Mouse (Mus musculus): ENCODE results near the gene Rpp38.

Gene Rpp38

DNA sequence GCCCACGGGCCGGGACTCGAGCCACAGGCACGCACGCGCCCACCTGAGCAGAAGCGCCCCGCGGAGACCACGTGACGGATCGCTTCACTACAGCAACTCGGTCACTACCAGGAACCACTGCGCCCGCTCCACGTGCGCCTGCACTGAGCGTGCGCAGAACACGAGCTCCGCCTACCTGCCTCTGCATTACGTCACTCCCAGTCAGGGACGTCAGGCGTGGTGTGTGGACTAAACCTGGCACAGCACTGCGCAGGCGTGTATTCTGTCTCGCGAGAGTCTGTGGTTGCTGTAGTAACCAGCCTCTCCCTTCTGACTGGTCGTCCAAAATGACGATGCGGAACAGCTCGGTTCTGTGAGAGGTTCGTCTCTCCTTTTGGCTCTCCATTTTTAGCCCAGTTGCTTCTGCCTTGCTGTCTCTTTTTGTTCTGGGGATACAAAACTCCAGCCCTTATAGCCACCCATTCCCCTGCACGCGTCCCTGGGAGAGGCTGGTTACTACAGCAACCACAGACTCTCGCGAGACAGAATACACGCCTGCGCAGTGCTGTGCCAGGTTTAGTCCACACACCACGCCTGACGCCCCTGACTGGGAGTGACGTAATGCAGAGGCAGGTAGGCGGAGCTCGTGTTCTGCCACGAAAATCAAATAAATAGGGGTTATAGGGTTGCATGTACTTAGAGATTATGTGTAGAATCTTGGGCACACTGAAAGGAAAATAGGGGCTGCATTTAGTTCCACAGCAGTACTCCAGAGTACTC lies at the start of gene Rpp38:
Gene Rpp38 (minus strand): TSS at position 160 of the 759 bp plus-strand sequence.
- DNase-seq (ENCODE audit: low read depth in 2 of 2, low spot score in 2 of 2), result peak; percentile 98 to 99

DNA sequence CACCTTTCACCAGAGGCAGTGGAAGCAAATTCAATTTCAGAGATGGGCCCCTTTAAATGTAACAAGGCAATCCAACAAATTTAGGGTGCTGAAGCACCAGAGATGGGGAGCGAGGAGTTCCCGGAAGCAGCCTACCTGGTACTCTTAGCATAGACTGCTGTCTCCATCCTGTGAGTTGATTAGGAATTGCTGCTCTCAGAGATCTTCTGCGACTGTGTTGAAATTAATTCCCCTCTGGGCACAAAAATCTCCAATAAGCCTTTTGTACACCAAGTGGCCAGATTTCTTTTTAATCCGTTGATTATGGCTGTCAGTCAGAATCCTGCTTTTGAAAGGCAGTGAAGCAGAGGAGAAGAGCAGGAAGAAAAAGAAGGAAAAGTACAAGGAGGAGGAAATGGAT lies 32.7 kb upstream of the Rpp38 start:
- no peak for DNase-seq (ENCODE audit: low read depth in 2 of 2, low spot score in 2 of 2)

DNA sequence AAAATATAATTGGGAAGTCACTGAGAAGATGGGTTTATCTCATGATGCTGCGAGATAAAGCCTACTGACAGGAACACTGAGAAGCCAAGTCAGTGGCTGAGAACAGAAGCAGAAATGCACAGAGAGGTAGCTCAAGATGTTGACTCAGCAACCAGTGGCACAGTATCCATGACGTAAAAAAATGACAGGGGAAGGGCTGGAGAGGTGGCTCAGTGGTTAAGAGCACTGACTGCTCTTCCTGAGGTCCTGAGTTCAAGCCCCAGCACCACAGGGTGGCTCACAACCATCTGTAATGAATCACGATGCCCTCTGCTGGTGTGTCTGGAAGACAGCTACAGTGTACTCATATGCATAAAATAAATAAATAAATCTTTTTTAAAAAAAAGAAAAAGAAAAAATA lies 28.6 kb upstream of the Rpp38 start:
- no peak for DNase-seq (ENCODE audit: low read depth in 2 of 2, low spot score in 2 of 2)

DNA sequence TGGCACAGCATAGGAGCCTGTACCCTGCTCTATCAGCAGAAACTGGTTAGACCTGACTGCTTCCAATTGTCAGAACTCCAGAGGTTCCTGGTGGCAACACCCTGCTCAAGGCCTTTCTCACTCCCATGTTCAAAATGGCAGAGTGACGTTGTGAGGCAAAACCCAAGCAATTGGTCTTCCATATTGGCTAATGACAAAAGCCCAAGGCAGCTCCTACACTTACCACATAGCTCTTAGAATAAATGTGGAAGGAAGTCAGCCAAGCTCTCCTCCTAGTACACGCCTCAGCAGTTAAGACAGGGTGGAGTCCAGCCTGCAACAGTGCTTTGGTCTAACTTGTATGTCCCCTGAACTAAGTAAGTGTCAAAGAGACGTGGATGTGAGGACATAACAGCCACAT lies 25.4 kb upstream of the Rpp38 start:
- DNase-seq (ENCODE audit: low read depth in 2 of 2, low spot score in 2 of 2), result no peak

DNA sequence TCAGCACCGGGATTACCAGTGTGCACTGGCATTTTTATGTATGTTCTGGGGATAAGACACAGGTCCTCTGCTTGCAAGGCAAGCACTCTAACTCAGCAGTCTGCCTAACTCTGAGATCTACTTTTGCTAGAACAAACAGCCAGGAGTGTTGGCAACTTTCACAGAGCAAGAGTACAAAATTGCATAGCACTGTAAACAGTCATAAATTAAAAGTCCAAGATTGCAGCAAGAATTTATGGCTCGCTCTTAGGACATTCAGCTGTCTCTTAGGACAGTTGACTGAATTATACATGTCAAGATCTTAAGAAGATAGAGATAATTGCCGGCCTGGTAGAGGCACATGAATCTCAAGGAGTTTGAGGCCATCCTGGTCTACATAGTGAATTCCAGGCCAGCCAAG lies 23.9 kb upstream of the Rpp38 start:
- no peak for DNase-seq (ENCODE audit: low read depth in 2 of 2, low spot score in 2 of 2)

DNA sequence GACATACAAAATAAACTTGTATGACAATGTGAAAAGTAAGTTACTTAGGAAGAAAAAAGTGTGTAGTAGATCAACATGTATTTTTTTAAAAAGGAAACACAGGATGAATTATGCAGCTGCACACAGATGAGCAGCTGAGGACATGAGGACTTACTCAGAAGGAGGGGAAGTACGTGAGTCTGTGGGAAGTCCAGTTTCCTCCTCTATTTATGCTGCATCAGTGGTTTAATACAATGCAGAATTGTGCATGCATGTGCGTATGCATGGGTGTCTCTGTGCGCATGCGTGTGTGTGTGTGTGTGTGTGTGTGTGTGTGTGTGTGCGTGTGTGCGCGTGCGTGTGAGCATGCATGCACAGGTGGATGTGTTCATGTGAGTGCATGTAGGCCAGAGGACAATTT lies 23.4 kb upstream of the Rpp38 start:
- DNase-seq (ENCODE audit: low read depth in 2 of 2, low spot score in 2 of 2), result no peak

DNA sequence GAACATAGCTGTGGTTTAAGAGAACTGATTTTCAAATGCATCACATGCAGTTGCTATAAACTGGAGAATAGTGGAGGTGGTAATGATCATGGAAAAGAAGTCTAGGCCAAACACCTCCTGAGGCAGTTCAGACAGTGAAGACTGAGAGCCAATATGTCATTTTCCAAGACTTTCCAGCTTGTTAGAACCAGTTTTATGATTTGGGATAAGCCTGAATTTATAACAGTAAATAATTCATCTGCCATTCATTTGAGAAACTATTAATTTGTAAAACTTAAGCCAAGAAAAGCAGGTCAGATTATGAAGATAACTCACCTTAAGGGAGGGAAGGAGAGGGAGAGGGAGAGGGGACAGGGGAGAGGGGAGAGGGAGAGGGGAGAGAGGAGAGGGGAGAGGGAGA lies 20.7 kb upstream of the Rpp38 start:
- DNase-seq (ENCODE audit: low read depth in 2 of 2, low spot score in 2 of 2), result no peak

DNA sequence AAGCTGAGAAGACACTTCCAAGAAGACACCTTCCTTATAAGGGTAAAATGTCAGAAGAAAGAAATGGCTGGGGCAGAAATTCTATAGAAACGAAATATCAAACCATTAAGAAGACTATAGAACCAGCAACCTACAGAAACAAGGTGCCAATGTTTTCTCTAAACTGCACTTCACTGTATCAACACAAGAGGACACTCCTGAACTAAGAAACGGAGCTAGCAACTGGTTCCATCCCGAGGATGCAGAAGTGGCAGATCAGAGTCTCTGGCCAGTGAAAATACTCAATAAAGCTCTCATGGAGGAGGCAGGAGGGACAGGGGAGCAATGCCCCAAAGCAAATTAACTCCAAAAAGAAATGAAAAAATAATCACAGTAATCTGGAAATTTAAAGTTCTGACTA lies 16.5 kb upstream of the Rpp38 start:
- peak in 1 of 2 experiments; percentile 8 for DNase-seq (ENCODE audit: low read depth in 2 of 2, low spot score in 2 of 2)

DNA sequence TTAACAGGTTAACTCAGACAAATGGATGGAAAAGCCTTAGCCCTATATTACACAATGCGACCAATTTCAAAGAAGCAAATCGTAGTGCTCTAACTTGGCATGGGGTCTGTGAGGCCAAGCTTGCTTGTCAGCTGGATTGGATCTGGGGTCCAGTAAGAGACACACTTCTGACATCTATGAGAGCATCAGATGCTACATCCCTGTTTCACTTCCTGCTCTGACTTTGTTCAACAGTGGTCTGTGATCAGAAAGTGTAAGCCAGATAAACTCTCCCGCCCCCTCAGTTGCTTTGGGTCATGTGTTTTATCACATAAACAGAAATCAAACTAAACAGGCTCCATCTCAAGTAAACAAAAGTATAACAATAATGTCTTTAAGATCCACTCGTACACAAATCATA lies 16.0 kb upstream of the Rpp38 start:
- no peak for DNase-seq (ENCODE audit: low read depth in 2 of 2, low spot score in 2 of 2)

DNA sequence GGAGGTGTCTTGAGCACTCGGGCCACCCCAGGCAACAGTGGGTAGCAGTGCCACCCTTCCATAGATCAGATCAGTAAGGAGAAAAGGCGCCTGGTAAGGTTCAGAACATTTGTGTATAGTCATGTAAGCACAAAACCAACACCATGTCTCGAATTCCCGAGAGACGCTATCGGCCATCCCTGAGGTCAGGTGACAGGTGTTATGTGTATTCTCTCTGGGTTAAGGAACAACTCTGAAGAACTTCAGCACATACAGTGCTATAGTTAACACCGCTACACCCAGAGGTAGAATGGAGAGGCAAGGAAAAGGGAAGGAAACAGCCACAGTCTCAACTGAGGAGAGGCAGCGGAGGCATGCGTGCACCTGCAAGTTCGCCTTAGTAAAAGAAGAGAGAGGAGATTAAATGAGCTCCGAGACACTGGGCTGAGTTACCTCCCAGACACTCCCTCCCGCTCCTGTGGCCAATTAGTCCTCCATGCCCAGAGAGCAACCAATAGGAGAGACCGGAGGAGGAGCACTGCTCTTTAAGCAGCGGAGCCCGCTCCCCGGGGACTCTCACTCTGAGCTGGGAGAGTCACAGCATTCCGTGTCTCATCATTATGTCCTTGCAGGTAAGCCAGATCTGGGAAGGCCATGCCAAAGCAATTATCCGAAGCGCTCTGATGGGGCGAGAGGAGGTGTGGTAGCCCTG lies 3.3 kb upstream of the Rpp38 start, which contains the start of gene Acbd7:
Gene Acbd7 (plus strand): TSS at position 558 of the 691 bp plus-strand sequence.
- peak; percentile 30 to 34 for DNase-seq (ENCODE audit: low read depth in 2 of 2, low spot score in 2 of 2)

DNA sequence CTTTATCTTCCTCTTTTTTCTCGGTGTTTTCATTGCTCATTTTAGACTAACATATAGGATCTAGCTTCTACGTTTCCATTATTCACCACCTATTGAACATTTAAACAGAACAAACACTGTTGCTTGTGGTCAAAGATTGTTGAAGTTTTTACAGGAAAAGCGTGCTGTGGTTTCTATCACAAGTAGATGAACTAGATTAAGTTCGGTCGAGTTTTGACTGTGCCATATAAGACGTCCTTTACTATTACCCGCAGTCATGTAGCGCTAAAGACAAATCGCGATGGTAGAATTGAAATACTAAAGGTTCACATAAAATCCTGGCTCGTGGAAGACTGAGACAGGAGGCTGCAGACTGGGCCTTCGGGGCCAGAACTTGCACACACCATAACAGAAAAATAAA lies 1.3 kb upstream of the Rpp38 start:
- DNase-seq (ENCODE audit: low read depth in 2 of 2, low spot score in 2 of 2), result no peak

DNA sequence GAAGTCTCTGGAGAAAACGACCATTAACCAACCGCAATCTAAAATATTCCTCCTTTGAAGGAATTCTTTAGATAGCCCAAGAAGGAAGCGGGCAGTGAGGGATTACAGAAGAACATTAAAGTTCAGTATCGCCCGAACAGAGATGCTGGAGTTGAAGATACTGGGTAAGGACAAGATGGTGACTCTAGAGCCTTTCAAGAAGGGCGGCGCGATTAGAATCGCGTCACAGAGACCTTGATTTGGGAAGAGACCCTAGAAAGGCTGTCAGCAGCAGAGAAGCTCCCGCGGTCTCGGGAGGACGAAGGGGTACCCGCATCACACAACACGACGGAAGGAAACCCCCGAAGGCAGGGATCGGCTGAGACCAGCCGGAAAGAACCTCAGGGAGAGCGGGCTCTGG lies 387 bp downstream of the Rpp38 start:
- DNase-seq (ENCODE audit: low read depth in 2 of 2, low spot score in 2 of 2), result no peak

DNA sequence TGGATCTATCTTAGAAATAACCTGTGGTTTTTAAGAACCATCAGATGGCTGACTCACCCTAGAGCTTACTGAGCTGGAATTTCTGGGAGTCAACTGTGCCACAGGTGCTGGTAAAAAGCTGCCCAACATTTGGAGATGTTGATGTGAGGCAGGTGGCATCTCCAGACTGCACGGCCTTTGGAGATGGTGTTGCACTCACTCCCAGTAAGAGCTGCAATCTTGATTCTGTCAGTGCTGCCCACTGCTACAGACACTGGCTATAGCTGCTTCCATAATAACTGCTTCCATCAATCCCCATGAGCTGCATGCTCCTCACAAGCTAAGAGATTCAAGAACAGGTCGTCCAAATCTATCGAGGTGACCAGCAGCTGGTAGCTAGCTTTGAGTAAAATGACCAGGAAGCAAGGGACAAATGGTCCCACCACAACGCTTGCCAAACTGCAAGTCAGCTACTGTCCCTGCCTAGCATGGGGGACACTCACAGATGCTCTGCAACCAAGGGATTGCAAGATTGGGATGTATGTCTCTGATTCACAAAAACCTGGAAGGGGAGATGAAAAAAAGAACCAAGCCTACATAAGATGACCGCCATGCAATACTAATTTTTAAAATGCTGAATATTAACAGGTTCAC lies 1.3 kb downstream of the Rpp38 start:
- DNase-seq (ENCODE audit: low read depth in 2 of 2, low spot score in 2 of 2), result no peak

DNA sequence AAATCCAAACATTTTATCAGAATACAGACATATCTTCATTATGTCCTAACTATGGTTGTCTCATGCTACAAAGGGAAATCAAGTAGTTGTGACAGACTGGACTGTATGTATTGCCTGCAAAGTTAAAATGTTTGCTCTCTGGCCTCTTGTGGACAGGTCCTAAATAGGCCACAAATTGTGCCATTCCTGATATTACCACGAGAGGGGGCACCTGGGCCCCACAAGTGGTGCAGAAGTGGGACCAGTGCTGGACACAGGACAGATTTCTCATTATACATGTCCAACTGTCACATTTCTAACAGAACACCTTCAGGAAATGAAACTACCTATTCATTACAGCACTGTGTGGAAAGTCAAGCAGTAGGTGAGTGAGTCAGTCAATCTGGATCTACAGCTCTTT lies 5.1 kb downstream of the Rpp38 start:
- DNase-seq (ENCODE audit: low read depth in 2 of 2, low spot score in 2 of 2), result no peak

DNA sequence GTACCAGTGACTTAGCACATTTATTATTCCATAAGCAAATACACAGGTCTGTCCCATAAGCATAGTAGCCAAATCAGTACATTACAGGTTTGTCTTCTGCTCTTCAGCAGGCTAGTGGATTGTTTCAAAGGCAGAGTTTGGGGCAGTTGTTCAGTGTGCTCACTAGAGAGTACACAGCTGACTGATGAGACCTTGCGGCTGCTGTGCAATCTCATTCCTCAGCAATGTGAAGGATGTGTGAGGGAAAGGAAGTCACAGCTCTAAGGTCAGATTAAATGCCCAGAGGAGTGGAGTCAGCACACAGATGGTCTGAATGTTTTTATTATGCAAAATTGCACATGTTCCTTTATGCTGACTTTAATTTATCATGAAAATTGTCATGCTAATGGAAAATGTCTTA lies 5.9 kb downstream of the Rpp38 start:
- DNase-seq (ENCODE audit: low read depth in 2 of 2, low spot score in 2 of 2), result no peak

DNA sequence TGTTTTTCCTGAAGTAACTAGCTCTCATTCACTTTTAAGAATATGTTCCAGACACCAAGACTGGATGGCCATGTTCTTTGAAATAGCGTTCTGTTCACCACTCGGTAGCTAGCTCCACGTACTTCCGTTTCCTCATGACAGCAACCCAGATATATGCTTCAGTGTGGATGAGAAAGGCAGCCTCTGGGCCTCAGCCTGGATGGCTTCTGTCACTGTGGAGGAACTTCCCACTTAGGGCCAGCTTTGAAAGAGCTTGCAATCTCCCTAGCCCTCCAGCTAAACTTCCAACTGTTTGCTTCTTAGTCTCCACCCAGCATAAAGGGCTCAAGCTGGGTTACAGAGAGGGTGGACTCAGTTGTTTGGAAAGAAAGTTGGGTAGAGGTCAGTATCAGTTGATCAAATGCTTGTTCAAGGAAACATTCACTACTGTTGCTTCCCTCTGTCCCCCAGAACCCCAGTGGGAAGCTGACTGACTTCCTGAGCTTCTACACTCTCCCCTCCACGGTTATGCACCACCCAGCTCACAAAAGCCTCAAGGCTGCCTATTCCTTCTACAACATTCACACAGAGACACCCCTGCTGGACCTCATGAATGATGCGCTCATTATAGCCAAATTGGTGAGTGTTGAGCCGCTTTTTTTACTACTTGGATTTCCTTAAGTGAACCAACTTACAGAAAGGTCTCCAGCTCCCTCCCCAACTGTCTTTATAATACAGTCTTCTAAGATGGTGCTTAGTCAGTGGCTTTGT lies 7.9 kb downstream of the Rpp38 start:
- no peak for DNase-seq (ENCODE audit: low read depth in 2 of 2, low spot score in 2 of 2)

DNA sequence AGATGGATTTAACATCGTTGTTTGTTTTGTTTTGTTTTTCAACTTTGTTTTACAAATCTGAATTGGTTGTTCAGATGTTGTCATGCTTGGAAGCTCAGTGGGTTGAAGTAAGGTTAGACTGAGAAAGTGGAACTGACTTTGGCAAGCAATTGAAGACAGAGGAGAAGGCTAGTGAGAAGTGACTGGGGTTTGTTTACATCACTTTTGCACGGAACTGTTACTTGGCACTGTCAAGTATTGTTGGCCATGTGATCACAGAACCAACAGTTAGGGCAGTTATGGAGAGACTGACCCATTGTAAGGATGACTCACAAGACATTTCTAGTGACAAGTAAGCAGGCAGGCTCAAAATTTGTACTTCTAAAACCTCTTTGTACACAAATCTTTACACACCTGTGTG lies 9.3 kb downstream of the Rpp38 start:
- no peak for DNase-seq (ENCODE audit: low read depth in 2 of 2, low spot score in 2 of 2)

DNA sequence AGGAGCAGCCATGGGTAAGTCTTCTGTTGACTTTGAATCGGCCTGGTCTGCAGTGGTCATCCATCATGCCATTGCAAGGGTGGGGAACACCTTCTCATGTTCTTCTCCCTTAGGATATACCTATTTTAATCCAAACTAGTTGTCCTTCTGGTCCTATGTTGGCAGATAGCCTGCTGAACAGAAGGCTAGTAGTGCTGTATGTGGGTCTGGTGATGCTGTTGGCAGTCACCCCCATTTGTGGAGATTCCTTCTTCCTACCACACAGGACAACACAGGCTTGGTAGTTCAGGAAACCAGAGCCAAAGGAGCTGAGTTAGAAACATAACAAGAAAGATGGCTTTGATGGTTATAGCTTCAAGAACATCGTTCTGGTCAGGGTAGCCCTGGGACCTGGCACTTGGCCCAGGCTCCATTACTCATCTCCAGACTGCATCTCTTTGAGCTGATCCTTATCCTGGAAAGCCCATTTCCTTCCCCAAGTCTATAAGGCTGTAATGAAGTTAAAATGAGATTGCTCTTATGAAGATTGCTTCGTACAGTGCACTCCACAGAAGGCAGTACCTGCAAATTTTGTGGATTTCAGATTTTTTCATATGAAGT lies 26.9 kb downstream of the Rpp38 start:
- DNase-seq (ENCODE audit: low read depth in 2 of 2, low spot score in 2 of 2), result no peak

DNA sequence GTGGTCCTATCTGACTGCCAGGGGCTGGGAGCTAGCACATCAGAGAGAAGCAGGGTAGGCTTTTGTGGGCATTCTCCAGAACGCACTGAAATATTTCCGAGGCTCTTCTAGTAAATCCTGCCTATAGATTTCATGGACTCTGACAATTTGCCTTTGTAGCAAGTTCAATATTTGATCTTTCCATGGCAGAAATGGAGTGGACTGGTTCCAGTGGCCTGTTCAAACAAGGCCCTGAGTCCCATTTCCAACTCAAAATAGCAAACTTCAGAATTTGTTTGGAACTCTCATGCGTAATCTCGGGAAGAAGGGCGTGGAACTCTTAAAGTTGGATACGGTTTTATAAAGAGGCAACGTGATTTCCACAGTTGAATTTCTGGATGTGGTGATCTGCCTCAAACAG lies 36.6 kb downstream of the Rpp38 start:
- DNase-seq (ENCODE audit: low read depth in 2 of 2, low spot score in 2 of 2), result no peak

DNA sequence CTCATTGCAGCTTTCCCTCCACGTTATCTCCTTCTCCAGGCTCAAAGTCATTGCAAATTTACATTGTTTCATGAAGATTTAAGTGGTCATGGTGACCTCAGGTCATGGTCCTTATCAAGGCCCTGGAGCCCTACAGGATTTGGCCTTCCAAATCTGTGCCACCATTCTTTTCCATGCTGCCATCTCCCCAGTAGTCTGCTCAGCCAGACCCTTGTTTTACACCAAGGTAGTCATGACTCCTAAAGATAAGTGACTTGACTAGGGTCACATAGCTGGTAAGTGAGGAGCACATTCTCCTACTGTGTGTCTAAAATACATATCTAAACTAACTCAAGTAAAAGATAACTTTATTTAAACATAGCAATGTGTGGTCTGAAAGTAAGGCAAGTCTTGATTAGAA lies 40.3 kb downstream of the Rpp38 start:
- no peak for DNase-seq (ENCODE audit: low read depth in 2 of 2, low spot score in 2 of 2)

DNA sequence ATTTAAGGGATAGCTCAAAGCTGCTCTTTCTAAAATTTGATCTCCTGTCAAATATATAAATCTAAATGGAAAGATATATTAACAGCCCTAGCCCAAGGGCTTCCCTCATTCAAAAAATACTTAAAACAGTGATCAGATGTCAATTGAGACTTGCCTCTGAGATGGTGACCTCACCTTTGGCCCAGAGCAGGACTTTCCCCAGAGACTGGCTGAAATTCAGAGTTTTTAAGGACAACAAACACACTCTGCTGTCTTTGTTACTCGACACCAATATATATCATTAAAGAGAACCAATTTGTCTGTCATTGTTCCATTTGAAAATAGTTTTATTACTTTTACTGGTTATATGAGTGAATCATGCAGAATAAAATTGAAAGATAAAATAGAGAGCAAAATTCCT lies 42.9 kb downstream of the Rpp38 start:
- no peak for DNase-seq (ENCODE audit: low read depth in 2 of 2, low spot score in 2 of 2)

Data from CD8-positive naive resting alpha-beta T cell, adult 2 months (primary cell).